Mouse (Mus musculus) Muller cell, postnatal 12 days (primary cell): Measurements from ENCODE around the gene Rnf167.

Experiments used
- DNase-seq: peaks from one replicate; pipeline ENCODE4 v3.0.0-alpha.2; 2015; ENCODE audit errors: inconsistent ontology term

Rnf167 gene

GRCm38 (mm10) chr11:70637764-70638163 is 9.3 kb upstream of the Rnf167 start:
- DNase-seq, result no peak

DNA sequence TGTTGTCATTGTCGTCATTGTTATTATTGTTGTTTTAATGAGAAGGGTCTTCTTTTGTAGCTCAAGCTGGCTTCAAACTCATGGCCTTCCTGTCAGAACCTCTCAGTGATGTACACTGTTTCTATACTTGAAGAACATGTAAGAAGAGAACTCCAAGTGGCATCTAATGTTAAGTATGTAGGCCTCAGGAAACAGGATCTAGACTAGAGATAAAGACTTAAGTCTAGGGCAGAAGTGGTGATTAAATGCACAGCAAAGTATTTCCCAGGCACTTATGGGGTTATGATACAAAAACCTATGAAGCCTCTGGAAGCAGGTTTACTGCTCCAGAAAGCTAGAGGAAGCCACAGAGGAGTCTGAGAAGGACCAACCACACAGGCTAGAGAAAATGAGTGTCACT is 8.7 kb upstream of the Rnf167 start:
- DNase-seq, result no peak

DNA sequence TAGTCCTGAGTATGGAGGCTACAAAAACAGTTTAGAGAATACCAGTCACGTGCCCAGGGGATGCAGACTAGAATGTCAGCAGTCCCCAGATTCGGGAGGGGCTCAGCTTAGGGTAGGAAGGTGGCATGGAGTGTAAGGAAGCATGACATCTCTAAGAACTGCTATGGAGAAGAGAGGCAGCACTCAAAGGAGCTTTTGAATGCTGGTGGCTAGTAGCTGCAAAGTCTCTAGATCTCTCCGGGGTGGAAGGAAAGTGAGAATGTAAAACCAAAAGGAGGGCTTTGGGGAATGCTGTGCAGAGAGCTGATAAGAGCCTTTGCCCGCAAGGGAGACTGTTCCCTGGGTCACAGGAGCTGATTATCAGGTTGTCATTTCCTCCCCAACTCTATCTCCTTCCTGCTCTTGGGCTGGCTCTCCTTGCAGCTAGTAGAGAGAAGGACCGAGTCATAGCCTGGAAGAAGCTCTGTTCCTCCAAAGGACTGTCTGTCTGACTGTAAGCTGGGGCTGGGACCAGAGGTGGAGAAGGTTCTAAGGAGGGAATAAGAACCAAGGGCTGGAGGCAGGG is 8.2 kb upstream of the Rnf167 start, which contains the start of gene Gp1ba:
TSS of gene Gp1ba (plus strand) at position 409 of the 565 bp plus-strand sequence.
- DNase-seq, result no peak

GRCm38 (mm10) chr11:70639976-70640375 is 7.1 kb upstream of the Rnf167 start:
- DNase-seq, result no peak

DNA sequence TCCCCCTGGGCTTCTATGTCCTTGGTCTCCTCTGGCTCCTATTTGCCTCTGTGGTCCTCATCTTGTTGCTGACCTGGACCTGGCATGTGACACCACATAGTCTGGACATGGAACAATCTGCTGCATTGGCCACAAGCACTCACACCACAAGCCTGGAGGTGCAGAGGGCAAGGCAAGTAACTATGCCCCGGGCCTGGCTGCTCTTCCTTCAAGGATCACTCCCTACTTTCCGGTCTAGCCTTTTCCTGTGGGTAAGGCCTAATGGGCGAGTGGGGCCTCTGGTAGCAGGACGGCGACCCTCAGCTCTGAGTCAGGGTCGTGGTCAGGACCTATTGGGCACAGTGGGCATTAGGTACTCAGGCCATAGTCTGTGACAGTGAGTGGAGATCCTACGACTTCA is 5.8 kb upstream of the Rnf167 start:
- DNase-seq, result no peak

DNA sequence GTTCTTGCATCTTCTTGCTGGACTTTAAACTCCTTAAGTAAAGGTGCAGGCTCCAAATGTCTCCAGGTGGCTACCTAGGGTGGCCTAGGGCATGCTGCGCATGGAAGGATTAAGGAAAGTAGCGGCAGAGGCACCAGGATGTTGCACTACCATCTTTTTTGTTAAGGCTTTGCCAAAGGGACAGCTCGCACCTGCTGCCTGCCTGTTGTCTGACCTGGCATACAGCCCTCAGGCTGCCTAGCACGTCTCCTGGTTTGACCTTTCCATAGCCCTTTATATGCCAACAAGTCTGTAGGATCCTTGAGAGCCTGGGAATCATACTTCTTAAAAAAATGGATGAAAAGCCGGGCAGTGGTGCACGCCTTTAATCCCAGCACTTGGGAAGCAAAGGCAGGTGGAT is 4.0 kb upstream of the Rnf167 start:
- DNase-seq, result no peak

DNA sequence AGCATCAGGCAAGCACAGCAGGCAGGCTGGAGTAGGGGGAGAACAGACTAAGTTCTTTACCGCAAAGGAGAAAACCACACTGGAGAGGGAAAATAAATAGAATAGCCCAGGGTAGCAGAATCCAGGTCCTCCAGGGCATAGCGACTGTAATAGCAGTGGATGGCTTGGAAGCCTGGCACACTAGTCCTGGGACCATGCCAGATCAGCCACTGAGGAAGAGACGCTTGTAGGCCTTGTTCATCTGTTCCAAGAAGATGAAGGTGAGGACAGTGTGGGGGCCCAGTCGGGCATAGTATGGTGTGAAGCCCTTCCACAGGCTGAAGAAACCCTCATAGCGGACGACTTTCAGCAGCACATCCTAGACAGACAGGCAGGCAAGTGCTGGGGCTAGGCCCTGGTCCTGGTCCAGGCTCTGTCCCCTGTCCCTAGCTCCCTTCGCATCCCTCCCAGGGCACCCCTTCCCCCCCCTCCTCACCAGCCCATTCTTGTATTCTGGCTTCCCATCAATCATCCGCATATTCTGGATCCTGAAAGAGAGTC is 2.4 kb upstream of the Rnf167 start:
- no peak for DNase-seq

GRCm38 (mm10) chr11:70645461-70646258 is 1.4 kb upstream of the Rnf167 start:
- no peak for DNase-seq

GRCm38 (mm10) chr11:70646259-70646555 is 828 bp upstream of the Rnf167 start:
- DNase-seq, result no peak

GRCm38 (mm10) chr11:70647716-70648420 is 833 bp downstream of the Rnf167 start:
- peak; percentile 40 for DNase-seq

- no peak for DNase-seq
Measured at GRCm38 (mm10) chr11:70648512-70648911, 1.5 kb downstream of the Rnf167 start.

- no peak for DNase-seq
Measured at GRCm38 (mm10) chr11:70649185-70649734, 2.2 kb downstream of the Rnf167 start.

DNA sequence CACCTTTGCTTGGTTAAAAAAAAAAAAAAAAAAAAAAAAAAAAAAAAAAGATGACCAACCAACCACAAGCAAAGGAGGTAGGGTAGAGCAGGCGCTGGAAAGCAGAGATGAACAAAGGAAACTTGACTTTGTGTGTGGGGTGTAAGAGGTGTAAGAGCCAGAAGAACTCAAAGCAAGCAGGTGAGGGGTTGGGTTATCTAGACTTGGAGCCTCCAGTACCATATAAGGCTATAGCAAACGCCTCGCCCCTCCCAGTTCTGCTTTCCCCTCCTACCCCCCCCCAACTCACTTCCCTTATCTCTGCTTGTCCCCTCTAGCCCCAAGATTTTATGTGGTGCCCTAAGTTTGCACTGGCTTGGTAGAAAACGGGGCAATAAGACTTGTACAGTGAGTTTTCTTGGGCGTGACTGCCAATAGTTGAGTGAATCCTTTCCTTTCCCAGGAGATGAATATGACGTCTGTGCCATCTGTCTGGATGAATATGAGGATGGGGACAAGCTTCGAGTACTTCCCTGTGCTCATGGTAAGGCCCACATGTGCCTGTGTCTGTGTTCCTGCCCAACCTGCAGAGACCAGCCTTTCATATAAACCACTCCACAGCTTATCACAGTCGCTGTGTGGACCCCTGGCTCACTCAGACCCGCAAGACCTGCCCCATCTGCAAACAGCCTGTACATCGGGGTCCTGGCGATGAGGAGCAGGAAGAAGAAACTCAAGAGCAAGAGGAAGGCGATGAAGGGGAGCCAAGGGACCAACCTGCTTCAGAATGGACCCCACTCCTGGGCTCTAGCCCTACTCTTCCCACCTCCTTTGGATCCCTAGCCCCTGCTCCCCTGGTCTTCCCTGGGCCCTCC is 3.5 kb downstream of the Rnf167 start:
- no peak for DNase-seq

- peak; percentile 73 for DNase-seq
Measured at GRCm38 (mm10) chr11:70651391-70651790, 4.4 kb downstream of the Rnf167 start.

- no peak for DNase-seq
Measured at GRCm38 (mm10) chr11:70652029-70652883, 5.2 kb downstream of the Rnf167 start.

GRCm38 (mm10) chr11:70652884-70653344 is 5.9 kb downstream of the Rnf167 start:
- DNase-seq, result no peak

DNA sequence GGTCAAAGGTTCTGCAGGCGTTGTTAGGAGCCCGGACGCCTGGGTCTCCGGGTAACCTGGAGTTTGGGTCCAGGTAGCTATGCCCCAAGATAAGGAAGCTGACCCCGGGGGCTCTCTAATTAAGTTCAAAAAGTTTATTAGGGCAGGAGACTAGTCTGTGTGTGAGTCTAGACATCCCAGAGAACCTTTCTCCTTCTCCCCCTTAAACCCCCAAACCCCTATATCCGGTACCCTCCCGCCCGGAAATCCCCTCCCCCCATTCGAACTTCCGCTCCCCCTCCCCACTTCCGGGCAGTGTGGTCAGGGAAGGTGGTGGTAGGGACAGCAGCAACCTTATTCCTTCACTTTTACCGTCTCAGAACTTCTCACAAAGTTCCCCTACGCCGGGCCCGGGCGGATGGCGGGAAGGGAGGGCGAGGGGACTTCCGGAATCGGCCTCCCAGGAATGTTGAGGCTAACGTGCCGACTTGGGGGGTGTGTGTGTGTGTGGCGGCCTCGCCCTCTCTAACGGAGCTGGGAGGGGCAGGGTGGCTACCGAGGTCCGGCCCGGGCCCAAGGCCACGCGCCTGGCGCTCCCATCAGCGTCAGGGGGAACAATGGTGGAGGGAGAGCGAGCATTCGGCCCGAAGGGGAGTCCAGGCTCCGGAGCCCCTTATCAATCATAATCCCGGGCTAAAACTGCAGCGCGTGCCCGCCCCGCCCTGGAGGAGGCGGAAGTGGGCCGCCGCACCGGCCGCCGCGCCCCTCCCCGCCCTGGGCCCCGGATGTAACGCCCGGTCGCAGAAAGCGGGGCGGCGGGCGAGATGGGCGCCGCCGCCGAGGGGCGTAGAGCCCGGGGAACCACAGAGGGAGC is 6.5 kb downstream of the Rnf167 start:
- peak; percentile 80 for DNase-seq

DNA sequence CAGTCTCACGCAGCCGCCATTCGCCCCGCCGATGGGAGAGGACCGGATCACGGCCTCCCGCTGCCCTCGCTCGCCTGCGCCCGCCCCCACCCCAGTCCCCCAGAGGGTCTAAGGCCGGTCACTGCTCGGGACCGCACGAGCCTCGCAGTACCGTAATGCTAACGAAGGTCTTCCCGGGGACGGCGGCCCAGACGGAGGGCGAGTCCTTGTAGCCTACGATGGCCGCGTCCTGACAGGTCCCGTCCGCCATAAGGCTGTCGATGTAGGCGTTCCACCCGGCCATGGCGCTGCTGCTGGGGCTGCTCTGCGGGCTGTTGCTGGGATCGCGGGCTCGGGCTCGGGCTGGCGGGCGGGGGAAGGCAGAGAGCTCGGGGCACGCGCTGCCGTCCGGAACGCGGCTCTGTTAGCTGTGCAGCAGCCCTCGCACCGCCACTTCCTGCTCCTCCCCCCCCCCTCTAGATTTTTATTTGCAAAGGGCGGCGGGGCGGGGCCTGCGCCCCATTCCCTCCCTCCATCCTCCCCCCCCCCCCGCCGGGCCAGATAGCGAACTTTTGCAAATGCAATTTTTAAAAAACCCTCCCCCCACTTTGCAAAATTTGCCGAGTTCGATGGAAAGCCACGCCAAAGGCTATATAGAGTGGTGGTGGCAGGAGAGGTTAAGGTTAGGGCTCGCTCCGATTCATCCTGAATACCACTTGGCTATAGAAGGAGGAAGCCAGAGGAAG is 7.3 kb downstream of the Rnf167 start, which contains the start of gene Pfn1:
TSS of gene Pfn1 (minus strand) at position 447 of the 725 bp plus-strand sequence.
- DNase-seq, result peak; percentile 94
